Mouse (Mus musculus) kidney, adult 10 weeks (tissue): ENCODE data around the gene Usp6nl. TPM values are rescaled to one million over a fixed set of nuclear protein-coding genes. Genes with fewer than 3 reads are reported as not detected.

Source experiments
- polyA plus RNA-seq: library from polyadenylated mRNA; stranded (reverse); fragments of 350-450 nt; fragmentation: Illumina TruSeq; extraction: RNeasy Lipid Tissue Mini Kit (QIAGEN cat#74804); gene quantifications from one replicate; pipeline ENCODE4 v1.2.3, GENCODE M21; 2014; ENCODE audit warnings: low read depth, low replicate concordance

Gene Usp6nl
- 18.1 TPM for polyA plus RNA-seq

DNA sequence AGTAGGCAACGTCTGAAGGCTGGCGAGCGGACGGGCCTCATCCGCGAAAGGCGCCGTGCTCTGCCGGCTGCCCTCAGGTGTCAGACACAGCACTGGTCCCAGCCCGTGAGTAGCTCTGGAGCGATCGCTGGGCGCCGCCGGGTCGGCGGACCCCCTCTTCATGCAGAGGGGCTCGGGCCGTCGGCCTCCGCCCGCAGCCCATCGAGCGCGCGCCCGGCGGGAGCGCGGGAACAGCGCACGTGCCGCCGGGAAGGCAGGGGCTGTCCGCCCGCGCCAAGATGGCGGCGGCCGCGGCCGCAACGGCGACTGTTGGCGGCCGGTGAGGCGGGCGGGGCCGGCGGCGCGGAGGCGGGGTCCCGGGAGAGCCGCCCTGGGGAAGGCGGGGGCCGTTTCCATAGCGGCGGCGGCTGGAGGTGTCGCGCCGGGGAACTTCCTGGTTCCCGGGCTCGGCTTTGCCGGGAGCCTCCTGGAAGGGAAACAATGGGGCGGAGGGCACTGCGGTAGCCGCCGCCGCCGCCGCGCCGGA lies at the start of gene Usp6nl:
TSS of gene Usp6nl (plus strand) at position 292 of the 526 bp plus-strand sequence.

Other genes starting within 250 kb of the Usp6nl start
- gene Proser2, start 192.5 kb upstream of the Usp6nl start, polyA plus RNA-seq: 4.3 TPM
- 8.2 TPM for gene Echdc3, start 109.6 kb upstream of the Usp6nl start, polyA plus RNA-seq